Mouse (Mus musculus) spleen, adult 2 months (tissue): ENCODE measurements around the gene Patz1.

Source experiments
- CTCF ChIP-seq: fragments of 200-500 bp; IDR thresholded peaks from 2 replicates; pipeline ENCODE4 v1.5.1; 2011; ENCODE audit warnings: mild to moderate bottlenecking, inconsistent platforms; ENCODE audit not compliant: insufficient read depth, insufficient read length, insufficient replicate concordance; ENCODE audit errors: extremely low read depth
- POLR2A ChIP-seq: fragments of 200-500 bp; IDR thresholded peaks from 2 replicates; pipeline ENCODE4 v1.6.1; 2011; ENCODE audit warnings: low read depth, low read length, inconsistent platforms

- TF ChIP-seq CTCF (no peak), POLR2A (no peak)
These were observed 9.5 kb downstream of the Patz1 start for GRCm38 (mm10) chr11:3297871-3298812.
